Mouse (Mus musculus) CH12.LX (cell line): ENCODE data around the gene Sipa1l3. TPM values are rescaled to one million over a fixed set of nuclear protein-coding genes. Genes with fewer than 3 reads are reported as not detected.

Experiments used
- DNase-seq: peaks from one replicate; pipeline ENCODE4 v3.0.0-alpha.2; 2013; ENCODE audit errors: extremely low read depth
- H3K27ac ChIP-seq: 2 replicates; pipeline ENCODE4 v1.5.1; 2012; ENCODE audit warnings: low read depth, mild to moderate bottlenecking, control low read depth, moderate library complexity; ENCODE audit not compliant: insufficient read depth
- H3K27me3 ChIP-seq: replicated peaks from 2 replicates; pipeline ENCODE3; 2012; ENCODE audit warnings: inconsistent platforms
- H3K36me3 ChIP-seq, 2 experiments: replicated peaks in 1 of 2; 2 replicates each; pipeline versions ENCODE3 to v1.6.1; 2012; ENCODE audit warnings: inconsistent platforms in 1 of 2, low read length in 1 of 2, mild to moderate bottlenecking in 1 of 2, mixed read lengths in 1 of 2, moderate library complexity in 1 of 2; ENCODE audit not compliant: control insufficient read depth in 1 of 2, insufficient read depth in 1 of 2
- H3K4me1 ChIP-seq, 2 experiments: 2 replicates each; pipeline ENCODE4 v1.6.1; 2012; ENCODE audit warnings: inconsistent platforms in 1 of 2, moderate library complexity in 1 of 2; ENCODE audit not compliant: insufficient read depth in 2 of 2, control insufficient read depth in 1 of 2
- H3K4me2 ChIP-seq: 2 replicates; pipeline ENCODE4 v1.6.1; 2012; ENCODE audit warnings: low read depth, mild to moderate bottlenecking, control low read depth; ENCODE audit not compliant: poor library complexity, insufficient read depth, severe bottlenecking
- H3K4me3 ChIP-seq, 3 experiments: fragments of 150-350 bp in 1 of 3; sonication (generic) in 1 of 3; replicated peaks in 1 of 3; 2 replicates each; pipeline versions ENCODE3 to v1.5.1; 2011 to 2012; ENCODE audit warnings: low read depth in 2 of 3, low read length in 2 of 3, mild to moderate bottlenecking in 2 of 3, moderate library complexity in 2 of 3, control low read depth in 1 of 3, improper control_type of control experiment in 1 of 3, inconsistent platforms in 1 of 3, mixed read lengths in 1 of 3; ENCODE audit not compliant: poor library complexity in 1 of 3
- H3K79me2 ChIP-seq: replicated peaks from 2 replicates; pipeline ENCODE4 v1.6.1; 2012; ENCODE audit warnings: mild to moderate bottlenecking, moderate library complexity; ENCODE audit not compliant: control insufficient read depth, poor library complexity, insufficient read depth, severe bottlenecking; ENCODE audit errors: extremely low read depth
- H3K9ac ChIP-seq: 2 replicates; pipeline ENCODE4 v1.6.1; 2012; ENCODE audit warnings: low read depth, mild to moderate bottlenecking, control low read depth, moderate library complexity; ENCODE audit not compliant: insufficient read depth
- H3K9me3 ChIP-seq: replicated peaks from 2 replicates; pipeline ENCODE3; 2012; ENCODE audit warnings: low read length, inconsistent platforms, mixed read lengths
- CHD2 ChIP-seq: IDR thresholded peaks from 2 replicates; pipeline ENCODE4 v1.6.1; 2011; ENCODE audit warnings: low read length, improper control_type of control experiment
- CTCF ChIP-seq, 2 experiments: IDR thresholded peaks in 1 of 2; conservative IDR thresholded peaks in 1 of 2; 2 replicates each; pipeline ENCODE4 v1.5.1; 2011 to 2012; ENCODE audit warnings: low read depth in 2 of 2, low read length in 2 of 2, improper control_type of control experiment in 1 of 2, inconsistent platforms in 1 of 2, mild to moderate bottlenecking in 1 of 2, moderate library complexity in 1 of 2
- E2F4 ChIP-seq: IDR thresholded peaks from 2 replicates; pipeline ENCODE4 v1.6.1; 2011; ENCODE audit warnings: low read depth, low read length, improper control_type of control experiment; ENCODE audit not compliant: insufficient replicate concordance
- EP300 ChIP-seq: IDR thresholded peaks from 2 replicates; pipeline ENCODE4 v1.6.1; 2011; ENCODE audit warnings: low read length, improper control_type of control experiment
- JUN ChIP-seq: IDR thresholded peaks from 2 replicates; pipeline ENCODE4 v1.6.1; 2011; ENCODE audit warnings: low read depth, mild to moderate bottlenecking, low read length, improper control_type of control experiment, moderate library complexity; ENCODE audit not compliant: insufficient read depth
- KAT2A ChIP-seq: IDR thresholded peaks from 2 replicates; pipeline ENCODE4 v1.6.1; 2012; ENCODE audit warnings: low read length, improper control_type of control experiment, inconsistent platforms; ENCODE audit not compliant: insufficient replicate concordance
- MYC ChIP-seq: IDR thresholded peaks from 2 replicates; pipeline ENCODE4 v1.6.1; 2011; ENCODE audit warnings: low read depth, mild to moderate bottlenecking, improper control_type of control experiment, low read length
- RAD21 ChIP-seq: IDR thresholded peaks from 2 replicates; pipeline ENCODE4 v1.6.1; 2011; ENCODE audit warnings: low read depth, mild to moderate bottlenecking, low read length, improper control_type of control experiment, moderate library complexity
- RCOR1 ChIP-seq: conservative IDR thresholded peaks from 2 replicates; pipeline ENCODE4 v1.6.1; 2012; ENCODE audit warnings: low read depth, mild to moderate bottlenecking, inconsistent platforms, low read length, improper control_type of control experiment
- SIN3A ChIP-seq: IDR thresholded peaks from 2 replicates; pipeline ENCODE4 v1.6.1; 2012; ENCODE audit warnings: low read length, improper control_type of control experiment, inconsistent platforms
- USF2 ChIP-seq: conservative IDR thresholded peaks from 2 replicates; pipeline ENCODE4 v1.6.1; 2011; ENCODE audit warnings: low read depth, low read length, improper control_type of control experiment
- ZC3H11A ChIP-seq: IDR thresholded peaks from 2 replicates; pipeline ENCODE4 v1.6.1; 2012; ENCODE audit warnings: low read depth, mild to moderate bottlenecking, inconsistent platforms, low read length, improper control_type of control experiment
- ZKSCAN1 ChIP-seq: IDR thresholded peaks from 2 replicates; pipeline ENCODE4 v1.6.1; 2012; ENCODE audit warnings: low read depth, inconsistent platforms, low read length, improper control_type of control experiment, borderline replicate concordance
- dilution Hi-C: fragments of 300-500 bp; cut with MboI; formaldehyde crosslinking; loops from 2 replicates; pipeline ENCODE4 v1.14.3; 2020; ENCODE audit warnings: low sequenced_read_pairs; ENCODE audit not compliant: extremely low pct_unique_long_range_greater_than_20kb, extremely low pct_ligation_motif_present
- in situ Hi-C: fragments of 300-500 bp; cut with MboI; formaldehyde crosslinking; loops from 3 replicates; pipeline ENCODE4 v1.14.3; 2019; ENCODE audit warnings: low sequenced_read_pairs, low pct_ligation_motif_present, low pct_unique_long_range_greater_than_20kb, mixed read lengths
- polyA plus RNA-seq: library from polyadenylated mRNA; unstranded; fragments of >175 nt; gene quantifications from 2 replicates; pipeline ENCODE4 v1.2.1, GENCODE M21; 2012; ENCODE audit warnings: low read depth; ENCODE audit not compliant: insufficient read length
- total RNA-seq, 2 experiments: library from RNA; depleted of rRNA; stranded (reverse); fragments of 300-350 nt in 1 of 2; fragments of >200 nt in 1 of 2; gene quantifications; 2 replicates each; pipeline ENCODE4 v1.2.3; 2012 to 2014

Gene Sipa1l3
- total and polyA plus RNA-seq, 3 experiments, result 1.6 to 8.8 (median 5.9) TPM

GRCm38 (mm10) chr7:29508522-29508921, 9.9 kb downstream of the Sipa1l3 start:
- in situ Hi-C loops, result loop anchor here (25.0 kb wide), 1 partner anchor 446 kb away; no protein-coding TSS in a partner anchor
- Histone ChIP-seq H3K79me2 (no peaks in the 10 kb centered on the region), H3K27ac (no peak overlapping the region), H3K4me3 (no peak overlapping the region), H3K4me2 (no peak overlapping the region), H3K4me1 (peaks cover 3 to 28% of the 10 kb centered on the region in 2 experiments), H3K9ac (no peak overlapping the region), H3K27me3 (no peaks in the 10 kb centered on the region), H3K9me3 (no peaks in the 10 kb centered on the region), H3K36me3 (no peaks in the 10 kb centered on the region)
- TF ChIP-seq RAD21, result no peak
- no peak for DNase-seq
- dilution Hi-C loops, result no loop called here

- no peak overlapping the region for H3K4me3 ChIP-seq
- dilution Hi-C loops (no loop called here), in situ Hi-C loops (loop anchor here (25.0 kb wide), 1 partner anchor 443 kb away; no protein-coding TSS in a partner anchor)
- H3K4me2 ChIP-seq, result no peak overlapping the region
- no peaks in the 10 kb centered on the region for H3K36me3 ChIP-seq
- no peaks in the 10 kb centered on the region for H3K79me2 ChIP-seq
- no peaks in the 10 kb centered on the region for H3K27me3 ChIP-seq
- peaks cover 0 to 13% of the 10 kb centered on the region in 2 experiments; a peak in 2 of 4 replicates for H3K4me1 ChIP-seq
- TF ChIP-seq SIN3A (no peak), RCOR1 (no peak), E2F4 (no peak), ZC3H11A (no peak), ZKSCAN1 (no peak), USF2 (no peak), EP300 (no peak), MYC (no peak), CHD2 (no peak), CTCF (conservative IDR thresholded peaks at IDR 0.05 in 1 of 2, IDR thresholded peaks at IDR 0.05 in 1 of 2; ENCODE audit: low read depth in 2 of 2, low read length in 2 of 2) (no peak), KAT2A (no peak), JUN (no peak)
- H3K27ac ChIP-seq, result no peak overlapping the region
- H3K9me3 ChIP-seq, result no peaks in the 10 kb centered on the region
- no peak overlapping the region for H3K9ac ChIP-seq
- DNase-seq, result no peak
These were observed 12.8 kb downstream of the Sipa1l3 start for GRCm38 (mm10) chr7:29505337-29506318.
